Mouse (Mus musculus) ES-Bruce4 (cell line): ENCODE data around the gene Kpna4.

Experiments
- CTCF ChIP-seq: IDR thresholded peaks from one replicate; pipeline ENCODE4 v1.8.1; 2011; ENCODE audit warnings: low read depth, low read length
- EP300 ChIP-seq: IDR thresholded peaks from 2 replicates; pipeline ENCODE4 v1.6.1; 2011; ENCODE audit warnings: low read depth, low read length; ENCODE audit not compliant: insufficient read depth

- TF ChIP-seq CTCF (no peak), EP300 (no peak)
These were observed 36.1 kb upstream of the Kpna4 start for GRCm38 (mm10) chr3:69163057-69163456.
